Mouse (Mus musculus) kidney, embryonic 15.5 days (tissue): Measurements from ENCODE around the gene Cemip. TPM values are rescaled to one million over a fixed set of nuclear protein-coding genes. Genes with fewer than 3 reads are reported as not detected.
A peak's percentile ranks its signal among the peaks of the same experiment; 100 is the strongest.

Experiments
- ATAC-seq: fragments of 200-750 bp; cut with Nextera tagmentation; replicated peaks from 2 replicates; pipeline ENCODE4 v1.8.0; 2017; ENCODE audit warnings: moderate TSS enrichment; ENCODE audit not compliant: low FRiP score
- H3K27ac ChIP-seq: fragments of 300-500 bp; sonication (generic); 2 replicates; pipeline ENCODE4 v1.5.1; 2015; ENCODE audit warnings: mild to moderate bottlenecking, inconsistent platforms
- H3K27me3 ChIP-seq: fragments of 300-500 bp; sonication (generic); 2 replicates; pipeline ENCODE4 v1.6.1; 2015; ENCODE audit warnings: inconsistent platforms
- H3K36me3 ChIP-seq: fragments of 300-500 bp; sonication (generic); 2 replicates; pipeline ENCODE4 v1.6.1; 2015; ENCODE audit warnings: inconsistent platforms
- H3K4me1 ChIP-seq: fragments of 300-500 bp; sonication (generic); 2 replicates; pipeline ENCODE4 v1.6.1; 2015; ENCODE audit warnings: inconsistent platforms
- H3K4me2 ChIP-seq: fragments of 300-500 bp; sonication (generic); 2 replicates; pipeline ENCODE4 v1.6.1; 2015; ENCODE audit warnings: moderate library complexity, mild to moderate bottlenecking, inconsistent platforms
- H3K4me3 ChIP-seq: fragments of 300-500 bp; sonication (generic); replicated peaks from 2 replicates; pipeline ENCODE4 v1.5.1; 2015; ENCODE audit warnings: mild to moderate bottlenecking, inconsistent platforms
- H3K9ac ChIP-seq: fragments of 300-500 bp; sonication (generic); 2 replicates; pipeline ENCODE4 v1.6.1; 2015; ENCODE audit warnings: mild to moderate bottlenecking, inconsistent platforms
- H3K9me3 ChIP-seq: fragments of 300-500 bp; sonication (generic); replicated peaks from 2 replicates; pipeline ENCODE4 v1.6.1; 2016; ENCODE audit warnings: inconsistent platforms
- WGBS: fragments of 180-500 bp; shearing (Covaris S2); methylation state at CpG from one replicate; pipeline ENCODE4 v1.1.7; 2015; ENCODE audit warnings: mixed read lengths; 5-methylcytosine and 5-hydroxymethylcytosine counted together
- polyA plus RNA-seq: library from polyadenylated mRNA; unstranded; fragments of >200 nt; fragmentation: Nextera tagmentation; extraction: Ambion mirVana; gene quantifications from 2 replicates; pipeline ENCODE4 v1.2.1, GENCODE M21; 2015

Cemip gene
- polyA plus RNA-seq, 1 experiment from 2014 or later: 0.29 TPM

DNA sequence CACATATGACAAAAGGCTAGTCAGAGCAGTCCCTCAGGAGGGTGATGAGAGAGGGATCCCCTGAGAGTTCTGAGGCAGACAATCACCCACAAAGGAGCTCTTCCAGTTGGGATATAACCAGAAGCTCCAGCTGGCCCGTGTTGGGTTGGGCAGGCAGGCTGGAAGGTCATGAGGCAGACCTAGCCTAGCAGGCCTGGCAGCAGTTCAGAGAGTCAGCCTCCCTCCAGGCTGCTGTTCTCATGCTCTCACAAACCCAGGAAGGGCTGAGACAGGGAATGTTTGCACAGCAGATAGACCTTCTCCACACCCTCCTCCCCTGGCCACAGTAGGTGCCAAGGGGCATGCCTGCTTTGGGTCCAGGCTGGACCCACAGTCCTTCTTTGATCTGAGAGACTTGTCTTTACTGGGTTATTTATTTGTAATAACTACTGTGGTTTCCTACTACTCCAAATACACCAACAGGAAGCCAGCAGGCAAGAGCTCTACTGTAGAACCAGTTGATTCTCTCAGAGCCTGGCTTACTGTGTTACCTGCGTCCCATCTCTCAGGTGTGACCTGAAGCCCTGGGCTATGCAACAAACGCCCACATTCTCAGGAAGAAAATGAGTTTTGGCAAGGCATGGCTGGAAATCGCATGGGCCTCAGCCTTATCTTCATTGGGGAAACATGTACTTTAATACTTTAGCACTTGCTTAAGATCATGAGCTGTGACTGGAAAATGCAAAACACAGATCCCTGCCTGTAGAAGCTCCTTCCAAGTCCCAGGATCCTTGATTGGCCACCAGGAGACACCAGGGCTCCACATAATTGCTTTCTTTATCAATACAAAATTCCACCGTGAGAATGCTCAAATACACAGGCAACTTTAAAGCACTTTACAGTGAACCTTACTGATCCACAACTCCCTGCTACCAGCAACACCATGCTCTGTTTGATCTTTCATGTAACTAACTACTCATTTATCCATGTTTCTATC is 67.7 kb downstream of the Cemip start:
- WGBS: 54% methylated on average over 5 of the region's 5 CpGs
- peak; percentile 59 for ATAC-seq

DNA sequence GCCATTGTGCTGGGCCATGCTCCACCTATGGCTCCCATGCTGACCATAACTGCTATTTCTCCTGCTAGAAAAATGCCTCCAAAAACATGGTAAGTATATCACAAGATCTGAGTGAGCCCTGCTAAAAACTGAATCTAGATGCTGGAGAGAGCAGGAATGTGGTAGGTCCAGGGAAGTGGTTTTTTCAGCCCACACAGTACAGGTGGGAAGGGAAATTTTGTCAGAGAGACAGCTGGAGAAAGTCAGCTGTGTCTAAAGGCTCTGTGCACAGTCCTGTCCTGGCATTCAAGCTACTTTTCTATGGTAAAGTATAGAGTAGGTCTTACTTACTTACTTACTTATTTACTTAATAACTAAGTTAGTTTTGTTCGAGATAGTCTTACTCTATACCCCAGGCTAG is 71.3 kb downstream of the Cemip start:
- H3K4me3 ChIP-seq: no peak overlapping the region

More for the DNA sequence above, 67.7 kb downstream of the Cemip start:
- Histone ChIP-seq H3K9me3 (no peaks in the 10 kb centered on the region), H3K27me3 (no peaks in the 10 kb centered on the region), H3K4me3 (no peak overlapping the region), H3K27ac (peak overlapping the region; percentile 77), H3K4me1 (peaks cover 16% of the 10 kb centered on the region), H3K36me3 (no peaks in the 10 kb centered on the region), H3K9ac (no peak overlapping the region), H3K4me2 (no peak overlapping the region)

DNA sequence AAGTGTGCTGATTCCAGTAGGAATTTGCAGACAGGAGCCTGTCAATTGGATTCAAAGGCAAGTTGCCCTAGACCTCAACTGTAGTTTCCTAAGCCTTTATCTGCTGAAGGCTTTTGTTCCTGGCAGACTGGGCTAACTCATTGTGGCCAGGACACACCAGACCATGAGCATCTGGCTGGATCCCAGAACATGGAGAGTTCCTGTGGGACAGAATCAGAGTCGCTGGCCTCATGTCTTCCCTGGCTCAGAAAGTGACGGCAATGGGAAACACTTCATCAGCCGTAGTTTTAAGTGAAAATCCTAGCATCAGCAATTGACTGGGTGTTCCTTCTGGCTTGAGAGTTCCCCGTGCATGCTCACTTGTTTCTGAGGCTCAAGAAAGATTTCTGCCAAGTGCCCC is 72.6 kb downstream of the Cemip start:
- Histone ChIP-seq H3K9me3 (no peaks in the 10 kb centered on the region), H3K4me2 (no peak overlapping the region), H3K27ac (no peak overlapping the region), H3K9ac (no peak overlapping the region), H3K27me3 (no peaks in the 10 kb centered on the region), H3K36me3 (no peaks in the 10 kb centered on the region), H3K4me3 (no peak overlapping the region), H3K4me1 (peaks cover 12% of the 10 kb centered on the region)
- ATAC-seq: no peak
- WGBS: 79% methylated on average over 4 of the region's 4 CpGs

More for the DNA sequence above, 71.3 kb downstream of the Cemip start:
- no peak overlapping the region for H3K9ac ChIP-seq
- 76% methylated on average over 1 of the region's 1 CpGs for WGBS
- H3K4me1 ChIP-seq: peaks cover 16% of the 10 kb centered on the region
- H3K27me3 ChIP-seq: no peaks in the 10 kb centered on the region
- no peak overlapping the region for H3K27ac ChIP-seq
- ATAC-seq: no peak
- H3K4me2 ChIP-seq: no peak overlapping the region
- no peaks in the 10 kb centered on the region for H3K9me3 ChIP-seq
- H3K36me3 ChIP-seq: no peaks in the 10 kb centered on the region

DNA sequence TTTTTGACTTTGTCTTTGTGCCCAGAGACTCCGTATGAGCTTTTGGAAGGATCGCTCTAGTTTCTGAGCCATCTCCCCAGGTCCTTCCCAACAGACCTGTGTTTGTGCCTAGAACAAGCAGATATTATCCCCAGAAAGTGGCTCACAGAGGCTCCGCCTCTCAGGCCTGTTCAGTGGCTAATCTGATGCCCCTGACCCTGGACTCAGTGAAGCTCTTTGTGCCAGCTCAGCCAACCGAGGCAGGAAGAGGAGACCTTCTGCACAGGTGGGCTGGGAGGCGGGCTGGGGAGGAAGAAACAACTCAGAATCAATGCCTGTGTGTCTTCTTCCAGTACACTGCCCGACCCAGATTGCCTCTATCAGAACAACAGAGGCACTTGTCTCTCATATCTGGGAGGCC is 81.9 kb downstream of the Cemip start:
- WGBS: 59% methylated on average over 6 of the region's 6 CpGs
- Histone ChIP-seq H3K36me3 (no peaks in the 10 kb centered on the region), H3K27me3 (no peaks in the 10 kb centered on the region), H3K9ac (no peak overlapping the region), H3K27ac (peak overlapping the region; percentile 58; the same call in 1 of the 2 replicates), H3K4me1 (0 out of 2 replicates have a peak, but pooled peaks cover 3% of the 10 kb centered on the region), H3K9me3 (no peaks in the 10 kb centered on the region), H3K4me2 (no peak overlapping the region), H3K4me3 (no peak overlapping the region)
- peak; percentile 78 for ATAC-seq

DNA sequence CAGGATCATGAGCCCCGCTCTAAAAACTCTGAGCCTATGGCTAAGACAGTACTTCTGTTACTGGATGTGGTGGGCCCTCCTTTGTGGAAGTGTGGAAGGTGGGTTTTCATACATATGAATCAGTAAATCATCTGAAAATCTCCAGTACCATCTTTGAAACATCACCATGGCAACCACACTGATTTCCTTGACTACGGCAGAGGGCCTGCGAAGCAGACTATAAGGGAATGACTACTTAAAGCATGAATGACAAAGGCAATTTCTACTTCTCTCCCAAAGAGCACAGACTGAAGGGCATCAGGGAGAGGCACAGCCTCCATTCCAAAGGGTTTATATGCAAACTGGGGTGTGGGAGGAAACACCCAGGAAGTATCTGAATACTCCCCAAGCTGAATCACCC is 84.8 kb downstream of the Cemip start:
- Histone ChIP-seq H3K9me3 (no peaks in the 10 kb centered on the region), H3K4me1 (0 out of 2 replicates have a peak, but pooled peaks cover 3% of the 10 kb centered on the region), H3K36me3 (no peaks in the 10 kb centered on the region), H3K27ac (no peak overlapping the region), H3K4me2 (no peak overlapping the region), H3K27me3 (no peaks in the 10 kb centered on the region), H3K4me3 (no peak overlapping the region), H3K9ac (no peak overlapping the region)
- 87% methylated on average over 3 of the region's 3 CpGs for WGBS
- ATAC-seq: no peak

DNA sequence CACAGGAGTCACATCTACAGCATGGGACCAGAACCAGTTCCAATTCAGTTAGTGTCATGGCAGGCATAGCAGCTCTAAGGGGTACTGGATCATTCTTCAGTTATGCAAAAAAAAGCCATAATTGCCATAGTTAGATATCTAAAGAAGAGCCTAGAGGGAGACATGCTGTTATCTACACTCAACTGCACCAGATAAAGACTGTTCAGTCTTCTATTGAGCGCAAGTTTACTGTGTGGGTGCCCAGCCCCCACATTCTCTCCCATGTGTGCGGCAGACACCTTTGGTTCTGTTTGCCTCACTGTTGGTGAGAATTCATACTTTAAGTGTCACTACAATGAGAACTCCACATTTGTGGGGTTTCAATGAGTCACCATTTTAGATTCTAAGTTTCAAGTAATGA is 85.6 kb downstream of the Cemip start:
- Histone ChIP-seq H3K36me3 (no peaks in the 10 kb centered on the region), H3K4me1 (0 out of 2 replicates have a peak, but pooled peaks cover 3% of the 10 kb centered on the region), H3K9ac (no peak overlapping the region), H3K27ac (no peak overlapping the region), H3K4me3 (no peak overlapping the region), H3K9me3 (no peaks in the 10 kb centered on the region), H3K27me3 (no peaks in the 10 kb centered on the region), H3K4me2 (no peak overlapping the region)
- ATAC-seq: no peak
- 91% methylated on average over 2 of the region's 2 CpGs for WGBS

DNA sequence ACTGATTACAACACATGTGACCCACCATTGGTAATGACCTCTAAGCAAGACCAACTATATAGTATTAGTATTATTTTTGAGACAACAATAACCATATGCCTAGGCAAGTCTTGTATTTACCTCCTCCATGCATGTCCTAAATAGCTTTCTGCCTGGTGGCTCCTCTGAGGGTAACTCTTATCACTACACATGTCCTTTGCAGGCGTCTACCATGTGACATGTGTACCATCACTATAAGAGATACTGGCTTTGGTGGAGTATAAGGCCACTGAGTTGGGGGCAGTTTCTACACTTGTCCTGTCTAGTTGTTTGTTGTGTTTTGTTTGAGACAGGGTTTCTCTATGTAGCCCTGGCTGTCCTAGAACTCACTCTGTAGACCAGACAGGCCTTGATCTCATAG is 86.7 kb downstream of the Cemip start:
- WGBS: 80% methylated on average over 1 of the region's 1 CpGs
- no peaks in the 10 kb centered on the region for H3K9me3 ChIP-seq
- no peaks in the 10 kb centered on the region for H3K27me3 ChIP-seq
- H3K4me2 ChIP-seq: no peak overlapping the region
- no peak overlapping the region for H3K27ac ChIP-seq
- ATAC-seq: no peak
- no peaks in the 10 kb centered on the region for H3K36me3 ChIP-seq
- H3K4me1 ChIP-seq: 0 out of 2 replicates have a peak, but pooled peaks cover 3% of the 10 kb centered on the region
- H3K9ac ChIP-seq: no peak overlapping the region
- no peak overlapping the region for H3K4me3 ChIP-seq

DNA sequence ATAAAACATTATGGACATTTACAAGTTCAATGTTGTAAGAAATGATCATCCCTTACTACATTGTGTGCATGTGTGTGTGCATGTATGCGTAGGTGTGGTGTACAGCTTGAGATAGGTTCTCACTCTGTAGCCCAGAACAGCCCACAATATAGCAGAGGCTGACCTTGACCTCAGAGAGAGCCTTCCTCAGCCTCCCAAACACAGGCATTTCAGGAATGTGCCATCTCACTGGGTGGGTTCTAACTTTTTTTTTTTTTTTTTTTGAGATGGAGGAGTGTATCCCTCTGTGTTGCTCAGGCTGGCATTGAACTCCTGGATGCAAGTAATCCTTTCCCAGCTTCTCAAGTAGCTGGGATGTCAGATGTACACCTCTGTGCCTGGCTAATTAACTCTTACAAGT is 92.0 kb downstream of the Cemip start:
- ATAC-seq: no peak
- H3K4me2 ChIP-seq: no peak overlapping the region
- H3K9me3 ChIP-seq: no peaks in the 10 kb centered on the region
- no peaks in the 10 kb centered on the region for H3K4me1 ChIP-seq
- no peaks in the 10 kb centered on the region for H3K27me3 ChIP-seq
- H3K27ac ChIP-seq: no peak overlapping the region
- H3K4me3 ChIP-seq: no peak overlapping the region
- 91% methylated on average over 1 of the region's 1 CpGs for WGBS
- no peaks in the 10 kb centered on the region for H3K36me3 ChIP-seq
- H3K9ac ChIP-seq: no peak overlapping the region

DNA sequence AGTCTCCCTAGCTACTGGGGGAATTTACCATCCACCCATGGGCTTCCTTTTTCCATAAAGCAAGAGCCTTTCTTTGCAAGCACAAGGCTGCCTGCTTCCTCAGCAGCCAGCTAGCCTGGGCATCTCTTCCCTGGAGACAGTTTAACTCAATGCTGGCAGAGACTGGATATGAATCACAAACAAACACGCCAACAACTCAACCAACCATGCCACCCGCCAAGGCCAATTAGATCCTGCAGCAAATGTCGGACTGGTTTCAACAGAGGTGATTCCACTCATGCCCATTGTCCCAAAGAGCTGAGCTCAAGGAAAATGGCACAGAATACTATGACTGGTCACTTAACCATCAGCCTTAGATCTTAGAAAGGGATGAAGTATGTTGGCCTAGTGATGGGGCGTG is 97.0 kb downstream of the Cemip start:
- H3K36me3 ChIP-seq: no peaks in the 10 kb centered on the region
- no peak overlapping the region for H3K4me3 ChIP-seq
- no peaks in the 10 kb centered on the region for H3K4me1 ChIP-seq
- no peaks in the 10 kb centered on the region for H3K9me3 ChIP-seq
- no peak overlapping the region for H3K27ac ChIP-seq
- 89% methylated on average over 4 of the region's 4 CpGs for WGBS
- no peak overlapping the region for H3K9ac ChIP-seq
- ATAC-seq: no peak
- H3K27me3 ChIP-seq: no peaks in the 10 kb centered on the region
- no peak overlapping the region for H3K4me2 ChIP-seq

DNA sequence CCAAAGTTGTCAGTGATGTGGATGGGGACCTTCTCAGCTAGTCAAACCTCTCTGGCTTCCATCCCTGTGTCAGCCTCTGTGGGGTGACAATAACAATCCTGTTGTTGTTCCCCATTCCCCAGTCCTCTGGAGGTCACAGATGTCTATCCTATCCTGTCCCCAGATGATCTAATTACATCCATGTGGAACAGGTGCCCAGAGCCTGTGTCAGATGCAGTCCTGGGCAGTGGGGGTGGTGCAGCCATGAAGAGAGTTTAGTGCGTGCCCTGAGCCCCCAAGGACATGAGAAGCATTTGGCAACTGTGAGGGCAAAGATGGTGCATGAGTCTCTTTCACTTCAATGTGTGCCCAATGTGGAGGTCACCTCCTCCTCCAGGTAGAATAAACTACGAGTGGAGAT is 100.6 kb downstream of the Cemip start:
- Histone ChIP-seq H3K27me3 (no peaks in the 10 kb centered on the region), H3K27ac (no peak overlapping the region), H3K9me3 (no peaks in the 10 kb centered on the region), H3K4me3 (no peak overlapping the region), H3K36me3 (no peaks in the 10 kb centered on the region), H3K4me2 (no peak overlapping the region), H3K9ac (no peak overlapping the region), H3K4me1 (no peaks in the 10 kb centered on the region)
- WGBS: 85% methylated on average over 2 of the region's 2 CpGs
- ATAC-seq: no peak

DNA sequence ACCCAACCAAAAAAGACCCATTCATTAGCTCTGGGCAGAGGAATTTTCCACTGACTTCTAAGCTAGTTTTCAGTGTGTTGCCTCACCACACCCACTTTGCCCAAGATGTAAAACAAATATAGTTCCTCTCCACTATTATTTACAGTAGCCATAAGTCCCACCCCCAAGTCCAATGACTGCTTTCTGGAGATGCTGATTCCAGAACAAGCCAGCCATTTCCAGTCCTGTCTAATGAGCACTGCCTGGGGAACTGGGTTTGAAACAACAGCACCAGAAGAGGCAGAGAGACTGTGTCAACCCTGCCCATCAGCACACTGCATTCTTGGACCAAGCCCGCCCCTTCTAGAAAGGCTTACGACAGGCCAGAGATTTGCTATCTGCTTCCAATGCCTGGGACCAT is 103.7 kb downstream of the Cemip start:
- Histone ChIP-seq H3K9me3 (no peaks in the 10 kb centered on the region), H3K27me3 (no peaks in the 10 kb centered on the region), H3K36me3 (no peaks in the 10 kb centered on the region), H3K4me3 (no peak overlapping the region), H3K4me1 (no peaks in the 10 kb centered on the region), H3K27ac (no peak overlapping the region), H3K4me2 (no peak overlapping the region), H3K9ac (no peak overlapping the region)
- ATAC-seq: no peak
- WGBS: 76% methylated on average over 2 of the region's 2 CpGs

DNA sequence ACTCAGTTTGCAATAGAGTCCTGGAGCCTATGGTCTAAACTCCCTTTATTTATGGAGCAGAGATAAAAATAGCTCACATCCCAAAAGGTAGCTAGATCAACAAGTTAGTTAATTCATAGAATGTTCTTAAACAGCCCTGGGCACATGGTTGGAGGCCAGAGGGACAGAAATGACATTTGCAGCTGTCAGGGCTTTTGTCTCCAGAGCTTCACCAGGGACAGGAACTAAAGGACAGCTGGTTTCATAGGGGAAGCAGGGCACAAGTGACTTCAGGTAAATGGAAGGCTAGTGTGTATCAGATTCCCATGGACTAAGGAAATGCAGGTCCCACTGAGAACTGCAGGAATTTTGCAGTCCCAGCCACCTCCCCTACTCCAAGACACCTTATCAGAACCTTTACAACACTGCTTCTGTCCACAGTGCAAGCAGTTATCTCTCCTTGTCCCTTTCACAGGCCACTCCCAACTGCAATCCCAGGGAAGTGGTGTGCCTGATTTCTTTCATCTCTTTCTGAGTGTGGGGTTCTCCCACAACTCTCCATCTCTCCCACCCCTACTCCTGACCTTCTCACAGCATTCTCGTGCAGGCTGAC is 107.3 kb downstream of the Cemip start:
- Histone ChIP-seq H3K9me3 (no peaks in the 10 kb centered on the region), H3K27ac (no peak overlapping the region), H3K4me2 (no peak overlapping the region), H3K27me3 (no peaks in the 10 kb centered on the region), H3K4me3 (no peak overlapping the region), H3K9ac (no peak overlapping the region), H3K36me3 (no peaks in the 10 kb centered on the region), H3K4me1 (no peaks in the 10 kb centered on the region)
- 23% methylated on average over 1 of the region's 1 CpGs for WGBS
- no peak for ATAC-seq
